Mouse (Mus musculus) MEL (cell line): Measurements from ENCODE around the gene Yipf1. TPM values are rescaled to one million over a fixed set of nuclear protein-coding genes. Genes with fewer than 3 reads are reported as not detected.

Experiments used
- DNase-seq: peaks from one replicate; pipeline ENCODE4 v3.0.0; 2011; ENCODE audit warnings: low read depth, low spot score
- H3K27ac ChIP-seq: 2 replicates; pipeline ENCODE4 v1.5.1; 2012; ENCODE audit warnings: low read depth, mild to moderate bottlenecking, control low read depth, low read length, moderate library complexity; ENCODE audit not compliant: control insufficient read depth
- H3K27me3 ChIP-seq, 2 experiments: fragments of 150-350 bp in 1 of 2; sonication (generic) in 1 of 2; 2 replicates each; pipeline ENCODE4 v1.6.1; 2012; ENCODE audit warnings: low read length in 2 of 2, mild to moderate bottlenecking in 2 of 2, improper control_type of control experiment in 1 of 2, moderate library complexity in 1 of 2; ENCODE audit not compliant: insufficient read depth in 2 of 2, control insufficient read depth in 1 of 2
- H3K36me3 ChIP-seq, 2 experiments: 2 replicates each; pipeline ENCODE4 v1.6.1; 2012 to 2014; ENCODE audit warnings: low read length in 2 of 2, improper control_type of control experiment in 1 of 2, inconsistent platforms in 1 of 2, mild to moderate bottlenecking in 1 of 2; ENCODE audit not compliant: insufficient read depth in 2 of 2, control insufficient read depth in 1 of 2
- H3K4me1 ChIP-seq, 2 experiments: fragments of 150-350 bp in 1 of 2; sonication (generic) in 1 of 2; 2 replicates each; pipeline ENCODE4 v1.6.1; 2012; ENCODE audit warnings: low read length in 2 of 2, improper control_type of control experiment in 1 of 2, mild to moderate bottlenecking in 1 of 2; ENCODE audit not compliant: insufficient read depth in 2 of 2, control insufficient read depth in 1 of 2
- H3K4me3 ChIP-seq, 2 experiments: fragments of 150-350 bp in 1 of 2; sonication (generic) in 1 of 2; 2 replicates each; pipeline ENCODE4 v1.5.1; 2012; ENCODE audit warnings: low read depth in 2 of 2, low read length in 2 of 2, mild to moderate bottlenecking in 2 of 2, moderate library complexity in 2 of 2, control low read depth in 1 of 2, improper control_type of control experiment in 1 of 2; ENCODE audit not compliant: control insufficient read depth in 1 of 2, insufficient read depth in 1 of 2
- H3K79me2 ChIP-seq: 2 replicates; pipeline ENCODE4 v1.6.1; 2012; ENCODE audit warnings: mild to moderate bottlenecking, low read length, moderate library complexity; ENCODE audit not compliant: control insufficient read depth, poor library complexity, insufficient read depth
- H3K9ac ChIP-seq: 2 replicates; pipeline ENCODE4 v1.6.1; 2012; ENCODE audit warnings: low read depth, mild to moderate bottlenecking, control low read depth, low read length, moderate library complexity; ENCODE audit not compliant: control insufficient read depth, poor library complexity, severe bottlenecking
- H3K9me3 ChIP-seq: fragments of 150-350 bp; sonication (generic); replicated peaks from 2 replicates; pipeline ENCODE4 v1.6.1; 2012; ENCODE audit warnings: mild to moderate bottlenecking, low read length, improper control_type of control experiment, moderate library complexity; ENCODE audit not compliant: insufficient read depth
- CHD1 ChIP-seq: IDR thresholded peaks from 2 replicates; pipeline ENCODE4 v1.6.1; 2012; ENCODE audit warnings: low read depth, mild to moderate bottlenecking, inconsistent platforms, low read length, improper control_type of control experiment
- EP300 ChIP-seq, 2 experiments: IDR thresholded peaks; 2 replicates each; pipeline ENCODE4 v1.6.1; 2011; ENCODE audit warnings: improper control_type of control experiment in 2 of 2, low read length in 2 of 2, low read depth in 1 of 2, mild to moderate bottlenecking in 1 of 2
- GATA1 ChIP-seq: IDR thresholded peaks from 2 replicates; pipeline ENCODE4 v1.6.1; 2011; ENCODE audit warnings: low read depth, low read length, improper control_type of control experiment
- JUND ChIP-seq: IDR thresholded peaks from 2 replicates; pipeline ENCODE4 v1.6.1; 2011; ENCODE audit warnings: low read depth, mild to moderate bottlenecking, improper control_type of control experiment, low read length
- MAX ChIP-seq: IDR thresholded peaks from 2 replicates; pipeline ENCODE4 v1.6.1; 2011; ENCODE audit warnings: low read length, improper control_type of control experiment
- MAZ ChIP-seq: IDR thresholded peaks from 2 replicates; pipeline ENCODE4 v1.6.1; 2012; ENCODE audit warnings: low read depth, mild to moderate bottlenecking, inconsistent platforms, low read length, improper control_type of control experiment
- MXI1 ChIP-seq: IDR thresholded peaks from 2 replicates; pipeline ENCODE4 v1.6.1; 2011; ENCODE audit warnings: mild to moderate bottlenecking, low read depth, low read length, improper control_type of control experiment
- MYB ChIP-seq: IDR thresholded peaks from 2 replicates; pipeline ENCODE4 v1.6.1; 2011; ENCODE audit warnings: mild to moderate bottlenecking, low read depth, low read length, improper control_type of control experiment
- NELFE ChIP-seq: IDR thresholded peaks from 2 replicates; pipeline ENCODE4 v1.6.1; 2011; ENCODE audit warnings: low read depth, low read length, improper control_type of control experiment
- POLR2A ChIP-seq, 2 experiments: IDR thresholded peaks; 2 replicates each; pipeline ENCODE4 v1.6.1; 2011 to 2012; ENCODE audit warnings: low read length in 2 of 2, mild to moderate bottlenecking in 2 of 2, control low read depth in 1 of 2, improper control_type of control experiment in 1 of 2, low read depth in 1 of 2, moderate library complexity in 1 of 2; ENCODE audit not compliant: control insufficient read depth in 1 of 2, insufficient read depth in 1 of 2, poor library complexity in 1 of 2
- RAD21 ChIP-seq: IDR thresholded peaks from 2 replicates; pipeline ENCODE4 v1.6.1; 2011; ENCODE audit warnings: mild to moderate bottlenecking, low read depth, low read length, improper control_type of control experiment
- SIN3A ChIP-seq: IDR thresholded peaks from 2 replicates; pipeline ENCODE4 v1.6.1; 2012; ENCODE audit warnings: low read length, improper control_type of control experiment, inconsistent platforms
- SMC3 ChIP-seq: IDR thresholded peaks from 2 replicates; pipeline ENCODE4 v1.6.1; 2011; ENCODE audit warnings: low read depth, low read length, improper control_type of control experiment
- TBP ChIP-seq: IDR thresholded peaks from 2 replicates; pipeline ENCODE4 v1.8.0; 2011; ENCODE audit warnings: low read depth, low read length, improper control_type of control experiment
- UBTF ChIP-seq: IDR thresholded peaks from 2 replicates; pipeline ENCODE4 v1.6.1; 2012; ENCODE audit warnings: low read depth, mild to moderate bottlenecking, inconsistent platforms, low read length, improper control_type of control experiment, moderate library complexity, borderline replicate concordance; ENCODE audit not compliant: insufficient read depth
- USF1 ChIP-seq: IDR thresholded peaks from 2 replicates; pipeline ENCODE4 v1.6.1; 2014; ENCODE audit warnings: low read depth, mild to moderate bottlenecking, inconsistent platforms, low read length, improper control_type of control experiment, moderate library complexity
- ZKSCAN1 ChIP-seq: IDR thresholded peaks from 2 replicates; pipeline ENCODE4 v1.6.1; 2012; ENCODE audit warnings: low read depth, mild to moderate bottlenecking, inconsistent platforms, low read length, improper control_type of control experiment, moderate library complexity
- ZMIZ1 ChIP-seq: IDR thresholded peaks from 2 replicates; pipeline ENCODE4 v1.6.1; 2012; ENCODE audit warnings: low read depth, mild to moderate bottlenecking, inconsistent platforms, low read length, improper control_type of control experiment, moderate library complexity
- ZNF384 ChIP-seq: IDR thresholded peaks from 2 replicates; pipeline ENCODE4 v1.6.1; 2012; ENCODE audit warnings: low read depth, mild to moderate bottlenecking, inconsistent platforms, low read length, improper control_type of control experiment
- polyA plus RNA-seq, 2 experiments: library from polyadenylated mRNA; stranded (reverse) in 1 of 2; unstranded in 1 of 2; fragments of >175 nt in 1 of 2; fragments of >200 nt in 1 of 2; gene quantifications; 2 replicates each; pipeline versions ENCODE4 v1.2.1 to v1.2.4; 2012; ENCODE audit warnings: low replicate concordance in 2 of 2, low read depth in 1 of 2; ENCODE audit not compliant: insufficient read length in 2 of 2, insufficient read depth in 1 of 2, missing spikeins in 1 of 2
- total RNA-seq: library from RNA; depleted of rRNA; stranded (reverse); fragments of 300-350 nt; gene quantifications from 2 replicates; pipeline ENCODE4 v1.2.3, GENCODE M21; 2012

Yipf1 gene
- total and polyA plus RNA-seq, 3 experiments = 40.6 to 549 (median 43.5) TPM

GRCm38 (mm10) chr4:107358460-107358859 lies 44.3 kb downstream of the Yipf1 start:
- TF ChIP-seq POLR2A (IDR thresholded peaks at IDR 0.05; ENCODE audit: control insufficient read depth in 1 of 2, insufficient read depth in 1 of 2, low read depth in 1 of 2, low read length in 2 of 2, poor library complexity in 1 of 2) (no peak), UBTF (no peak), RAD21 (no peak), MAZ (no peak), SIN3A (no peak), MYB (no peak), ZMIZ1 (no peak), GATA1 (no peak), TBP (no peak)
- no peak overlapping the region for H3K9ac ChIP-seq
- no peak for DNase-seq
- H3K27me3 ChIP-seq = no peaks in the 10 kb centered on the region
- no peaks in the 10 kb centered on the region for H3K36me3 ChIP-seq
- H3K27ac ChIP-seq = no peak overlapping the region
- no peaks in the 10 kb centered on the region for H3K4me1 ChIP-seq
- no peak overlapping the region for H3K4me3 ChIP-seq
- H3K9me3 ChIP-seq = no peaks in the 10 kb centered on the region
- no peaks in the 10 kb centered on the region for H3K79me2 ChIP-seq

GRCm38 (mm10) chr4:107360457-107361145 lies 46.4 kb downstream of the Yipf1 start:
- Histone ChIP-seq H3K36me3 (peaks cover 0 to 2% of the 10 kb centered on the region in 2 experiments; a peak in 1 of 4 replicates), H3K27ac (no peak overlapping the region), H3K27me3 (no peaks in the 10 kb centered on the region), H3K4me3 (no peak overlapping the region), H3K9me3 (no peaks in the 10 kb centered on the region), H3K9ac (no peak overlapping the region), H3K79me2 (no peaks in the 10 kb centered on the region), H3K4me1 (0 out of 4 replicates have a peak, but pooled peaks cover 0 to 3% of the 10 kb centered on the region in 2 experiments)
- TF ChIP-seq ZNF384 (no peak), MAX (no peak), RAD21 (no peak), MAZ (no peak), EP300 (IDR thresholded peaks at IDR 0.05; ENCODE audit: low read depth in 1 of 2, low read length in 2 of 2) (no peak), NELFE (no peak), JUND (no peak), USF1 (no peak), CHD1 (no peak), MXI1 (no peak), ZKSCAN1 (no peak), UBTF (no peak), SMC3 (no peak), POLR2A (IDR thresholded peaks at IDR 0.05; ENCODE audit: control insufficient read depth in 1 of 2, insufficient read depth in 1 of 2, low read depth in 1 of 2, low read length in 2 of 2, poor library complexity in 1 of 2) (no peak)
- DNase-seq = no peak
